Comparison of ENCODE assay signal across 8 mouse cellular contexts in the genomic region with DNA sequence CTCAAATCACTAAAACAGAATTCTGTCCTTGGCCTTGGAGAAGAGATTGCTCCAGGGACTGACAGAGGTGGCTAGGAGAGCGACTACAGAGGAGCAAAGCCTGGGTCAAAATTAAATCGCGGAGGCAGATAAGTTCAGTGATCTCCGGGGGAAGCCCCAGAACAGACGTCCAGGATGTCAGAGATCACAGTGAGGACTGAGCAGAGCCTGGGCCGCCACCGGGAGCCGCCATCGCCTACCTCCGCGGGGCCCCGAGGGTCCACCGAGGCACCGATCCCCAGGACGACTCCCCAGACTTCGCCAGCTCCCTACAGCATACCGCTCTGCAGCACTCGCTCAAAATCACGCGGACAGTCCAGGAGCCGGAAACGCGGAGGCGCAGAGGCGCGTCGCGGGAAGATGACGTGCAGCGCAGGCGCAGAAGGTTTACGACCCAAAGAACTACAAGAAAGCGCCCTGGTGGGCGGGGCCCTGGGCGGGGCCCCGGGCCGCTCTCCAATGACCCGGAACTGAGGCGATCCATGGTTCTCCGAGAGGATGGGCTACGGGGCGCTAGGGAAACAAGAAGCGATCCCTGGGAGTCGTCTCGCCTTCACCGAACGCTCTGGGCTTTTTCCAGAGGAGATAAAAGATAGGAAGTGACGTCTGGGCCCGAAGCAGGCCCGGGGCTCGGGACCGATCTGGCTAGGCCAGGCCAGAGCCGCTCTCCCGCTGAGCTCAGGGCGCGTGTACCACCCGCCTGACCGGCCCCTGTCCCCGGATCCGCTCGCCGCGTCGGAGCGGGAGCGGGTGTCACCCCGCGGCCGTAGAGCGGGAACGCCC. TPM values are rescaled to one million over a fixed set of nuclear protein-coding genes. Genes with fewer than 3 reads are reported as not detected.
DNase-seq lines count a peak whose midpoint lies in the region; ATAC-seq and TF ChIP-seq lines count a peak whose summit lies in the region.

Utp15 (minus strand) TSS at position 406 of the 822 bp plus-strand sequence.
Ankra2 (plus strand) TSS at position 439 of the 822 bp plus-strand sequence.

- in situ Hi-C loops in ES-E14 (cut with MboI; ENCODE audit: low sequenced_read_pairs in 2 of 2, unreplicated experiment in 2 of 2) = no loop called here

- peak; percentile 61; the same call in 1 of the 2 replicates for TF ChIP-seq POLR2A in lung, adult 2 months (IDR thresholded peaks at IDR 0.05; ENCODE audit: borderline replicate concordance, extremely low read depth, low read depth, low read length)

- peak within 1 kb of the TSS; percentile 88 for H3K4me2 ChIP-seq in forebrain, embryonic 15.5 days (replicated peaks)

- H3K27ac ChIP-seq in ES-E14 (ENCODE audit: insufficient read depth, low read depth, low read length, poor library complexity, severe bottlenecking) = peak within 1 kb of the TSS; percentile 65
- peak within 1 kb of the TSS; percentile 97 for H3K27ac ChIP-seq in forebrain, embryonic 15.5 days (replicated peaks)

- 0 out of 4 replicates have a peak, but pooled peaks cover 2 to 6% of the 10 kb centered on the region in 2 experiments for H3K4me1 ChIP-seq in ES-E14 (ENCODE audit: control insufficient read depth in 2 of 2, insufficient read depth in 2 of 2, low read length in 2 of 2, poor library complexity in 1 of 2)
- peaks cover 26% of the 10 kb centered on the region for H3K4me1 ChIP-seq in forebrain, embryonic 15.5 days
- peaks cover 11% of the 10 kb centered on the region for H3K4me1 ChIP-seq in lung, adult 2 months (ENCODE audit: control insufficient read depth, insufficient read depth, low read length)

- H3K27me3 ChIP-seq in forebrain, embryonic 15.5 days = no peaks in the 10 kb centered on the region

- intact Hi-C loops in heart, postnatal 25 days (cut with DNase I) = loop anchor here (5.0 kb wide), 1 partner anchor 34 kb away; no protein-coding TSS in a partner anchor

- under 1% methylated on average over 71 of the region's 71 CpGs for WGBS in forebrain, embryonic 15.5 days
- under 1% methylated on average over 71 of the region's 71 CpGs for WGBS in lung, adult 2 months

- peaks cover 8% of the 10 kb centered on the region for H3K36me3 ChIP-seq in ES-E14 (ENCODE audit: control insufficient read depth, insufficient read depth, low read length, poor library complexity, severe bottlenecking)
- peaks cover 34% of the 10 kb centered on the region for H3K36me3 ChIP-seq in forebrain, embryonic 15.5 days

- peak; percentile 99 for ATAC-seq in forebrain, embryonic 15.5 days (replicated peaks)
- peak; percentile 96 for ATAC-seq in neutrophil, adult 5-6 weeks (ENCODE audit: extremely low read depth, insufficient number of reproducible peaks, low FRiP score, poor library complexity, severe bottlenecking)

- no peak for TF ChIP-seq CTCF in lung, adult 2 months (IDR thresholded peaks at IDR 0.05; ENCODE audit: insufficient read depth, low read length)

- no peaks in the 10 kb centered on the region for H3K9me3 ChIP-seq in ES-E14 (ENCODE audit: control insufficient read depth, insufficient read depth, low read depth, low read length)
- H3K9me3 ChIP-seq in forebrain, embryonic 15.5 days = no peaks in the 10 kb centered on the region

- peak within 1 kb of the TSS; percentile 98 for H3K9ac ChIP-seq in ES-E14 (ENCODE audit: insufficient read depth, low read depth, low read length, poor library complexity, severe bottlenecking)
- H3K9ac ChIP-seq in forebrain, embryonic 15.5 days (replicated peaks) = peak within 1 kb of the TSS; percentile 96

- H3K4me3 ChIP-seq in ES-E14 (ENCODE audit: insufficient read depth in 1 of 2, low read depth in 1 of 2, low read length in 2 of 2, poor library complexity in 1 of 2, severe bottlenecking in 1 of 2) = peak within 1 kb of the TSS; percentile 93 to 96
- peak within 1 kb of the TSS; percentile 94 for H3K4me3 ChIP-seq in forebrain, embryonic 15.5 days
- H3K4me3 ChIP-seq in lung, adult 2 months (replicated peaks; ENCODE audit: extremely low read depth, low read depth, low read length) = peak within 1 kb of the TSS; percentile 89

- DNase-seq in ES-E14 (ENCODE audit: low read depth, low spot score) = peak; percentile 97
- peak; percentile 98 for DNase-seq in cerebellum, adult 11-12 months
- peak; percentile 94 for DNase-seq in heart, postnatal 25 days (ENCODE audit: low spot score)
- DNase-seq in layer of hippocampus, adult 18-20 months (ENCODE audit: low spot score in 2 of 2) = peak; percentile 97 to 99
- DNase-seq in lung, adult 2 months = peak; percentile 98
- peak; percentile 89 to 94 for DNase-seq in thymus, adult 18-20 months

TF ChIP-seq in ES-E14, 5 proteins besides CTCF, POLR2A, EP300 and RAD21:
- TF ChIP-seq MAFK (IDR thresholded peaks at IDR 0.05; ENCODE audit: insufficient read depth, low read depth, low read length) (no peak), HCFC1 (IDR thresholded peaks at IDR 0.05; ENCODE audit: borderline replicate concordance, insufficient read depth, low read length) (peak; percentile 95)
TF ChIP-seq in ES-E14: peak in this region for 1.

RNA-seq across cellular contexts. Expression of gene Utp15, which starts in this region (rescaled TPM):
- 33.4 and 38.9 TPM in 2 replicates for total RNA-seq in ES-E14 (2012; rRNA removed)
- polyA plus RNA-seq in forebrain, embryonic 15.5 days (2015; fragmentation: Nextera tagmentation; extraction: Ambion mirVana) = 32.8 and 34.4 TPM in 2 replicates
- 1 to 10 TPM; 5.5 to 5.6 TPM for total RNA-seq in heart, postnatal 25 days (2021)
- 10 to 100 TPM; 22.3 to 23.2 TPM for total RNA-seq in layer of hippocampus, adult 18-20 months (2021)
- polyA plus RNA-seq in lung, adult 2 months (2012; rRNA removed) = 4.2 and 6.8 TPM in 2 replicates
- total RNA-seq in neutrophil, adult 5-6 weeks (2017) = 29.2 and 34.4 TPM in 2 replicates

RNA-seq across cellular contexts. Expression of gene Ankra2, which starts in this region (rescaled TPM):
- 7.7 and 10.8 TPM in 2 replicates for total RNA-seq in ES-E14 (2012; rRNA removed)
- polyA plus RNA-seq in forebrain, embryonic 15.5 days (2015; fragmentation: Nextera tagmentation; extraction: Ambion mirVana) = 59.9 and 62.5 TPM in 2 replicates
- 10 to 100 TPM; 33.5 to 35.2 TPM for total RNA-seq in heart, postnatal 25 days (2021)
- total RNA-seq in layer of hippocampus, adult 18-20 months (2021) = 10 to 100 TPM; 49.1 to 50.0 TPM
- 10.9 and 11.8 TPM in 2 replicates for polyA plus RNA-seq in lung, adult 2 months (2012; rRNA removed)
- 48.7 and 49.0 TPM in 2 replicates for total RNA-seq in neutrophil, adult 5-6 weeks (2017)

Comparison
In these comparisons a context has a peak if more than half of its experiments do, and no peak if none do; other contexts are left out.
1. Peak in every context shown above with its lines: DNase-seq, ATAC-seq, H3K4me3 ChIP-seq and H3K27ac ChIP-seq.